ENCODE assay signal across 8 mouse cellular contexts in genomic region chr1:58585373-58586170, GRCm38 (mm10). TPM values are rescaled to one million over a fixed set of nuclear protein-coding genes. Genes with fewer than 3 reads are reported as not detected.
DNase-seq lines count a peak whose midpoint lies in the region; ATAC-seq and TF ChIP-seq lines count a peak whose summit lies in the region.

No protein-coding gene starts in this region.

- no peak for TF ChIP-seq POLR2A in heart, adult 2 months (IDR thresholded peaks at IDR 0.05; ENCODE audit: insufficient read depth, low read depth, low read length)

- H3K9ac ChIP-seq in heart, adult 2 months (ENCODE audit: low read depth, low read length) = peak overlapping the region; percentile 79
- peak overlapping the region; percentile 80 for H3K9ac ChIP-seq in forebrain, embryonic 16.5 days (replicated peaks; ENCODE audit: low read depth, low read length)

- peaks cover 2% of the 10 kb centered on the region for H3K79me2 ChIP-seq in heart, adult 2 months (replicated peaks; ENCODE audit: control insufficient read depth, insufficient read depth, low read length)

- DNase-seq in heart, adult 2 months = no peak
- DNase-seq in heart, postnatal 14 days = no peak
- peak; percentile 3 to 10 for DNase-seq in urinary bladder, postnatal 36 days (ENCODE audit: low spot score in 2 of 2)
- no peak for DNase-seq in urinary bladder, postnatal 4 days (ENCODE audit: low spot score in 2 of 2)
- DNase-seq in layer of hippocampus, postnatal 36 days = peak; percentile 24 to 37
- no peak for DNase-seq in urinary bladder, postnatal 25 days (ENCODE audit: low spot score)

- TF ChIP-seq CTCF in heart, adult 2 months (IDR thresholded peaks at IDR 0.05) = no peak

- no peaks in the 10 kb centered on the region for H3K9me3 ChIP-seq in forebrain, embryonic 16.5 days (ENCODE audit: control insufficient read depth, low read length)

- H3K27me3 ChIP-seq in heart, adult 2 months (ENCODE audit: control insufficient read depth, insufficient read depth, low read length) = no peaks in the 10 kb centered on the region
- H3K27me3 ChIP-seq in forebrain, embryonic 16.5 days (replicated peaks; ENCODE audit: control insufficient read depth, insufficient read depth, low read length) = no peaks in the 10 kb centered on the region

- peaks cover 4% of the 10 kb centered on the region; the same call in 1 of the 2 replicates for H3K36me3 ChIP-seq in heart, adult 2 months (ENCODE audit: control insufficient read depth, insufficient read depth, low read length)
- H3K36me3 ChIP-seq in forebrain, embryonic 16.5 days (ENCODE audit: control insufficient read depth, insufficient read depth) = no peaks in the 10 kb centered on the region

- peaks cover 1% of the 10 kb centered on the region; the same call in 1 of the 2 replicates for H3K4me1 ChIP-seq in heart, adult 2 months (ENCODE audit: control insufficient read depth, insufficient read depth, low read length)
- H3K4me1 ChIP-seq in forebrain, embryonic 16.5 days (replicated peaks; ENCODE audit: control insufficient read depth, insufficient read depth, low read length) = peaks cover 11% of the 10 kb centered on the region

- ATAC-seq in forebrain, embryonic 16.5 days = peak; percentile 77
- ATAC-seq in megakaryocyte-erythroid progenitor cell, adult 5-6 weeks (replicated peaks; ENCODE audit: low FRiP score, low TSS enrichment, poor library complexity, severe bottlenecking) = peak; percentile 38

- TF ChIP-seq EP300 in heart, adult 2 months (IDR thresholded peaks at IDR 0.05; ENCODE audit: insufficient read depth, low read depth, low read length) = no peak

- H3K4me2 ChIP-seq in forebrain, embryonic 16.5 days (ENCODE audit: low read length) = peak overlapping the region; percentile 70

- WGBS in heart, adult 2 months = 3% methylated on average over 36 of the region's 36 CpGs
- 6% methylated on average over 36 of the region's 36 CpGs for WGBS in forebrain, embryonic 16.5 days

- H3K4me3 ChIP-seq in heart, adult 2 months = peak overlapping the region; percentile 96
- H3K4me3 ChIP-seq in forebrain, embryonic 16.5 days (replicated peaks; ENCODE audit: low read length) = peak overlapping the region; percentile 93

- peak overlapping the region; percentile 99 for H3K27ac ChIP-seq in heart, adult 2 months
- H3K27ac ChIP-seq in forebrain, embryonic 16.5 days (ENCODE audit: low read length) = 0 out of 2 replicates have a peak overlapping the region, but pooled peaks have one; percentile 29

- intact Hi-C loops in heart, adult 2 months (cut with DNase I) = loop anchor here (2.0 to 5.0 kb wide), 3 partner anchors 67 to 127 kb away; partner anchors contain the start of genes Cflar and Orc2
- intact Hi-C loops in heart, postnatal 14 days (cut with DNase I) = no loop called here

RNA-seq across cellular contexts. Expression of gene Fam126b, which starts 0.6 kb away (rescaled TPM):
- 10 to 100 TPM; 15.5 to 16.8 TPM for total RNA-seq in heart, adult 2 months (2021)
- 1.4 and 3.1 TPM in 2 replicates for polyA plus RNA-seq in heart, adult 2 months (2012; rRNA removed)
- total RNA-seq in heart, postnatal 14 days (2021) = 10 to 100 TPM in 1 of 2 experiments, 1 to 10 TPM in 1; 10.0 to 10.4 TPM
- 16.0 and 17.7 TPM in 2 replicates for polyA plus RNA-seq in forebrain, embryonic 16.5 days (2015; fragmentation: Nextera tagmentation; extraction: Ambion mirVana)
- total RNA-seq in layer of hippocampus, postnatal 36 days (2021) = 100 to 1,000 TPM; 129 to 134 TPM
- total RNA-seq in megakaryocyte-erythroid progenitor cell, adult 5-6 weeks (2014; fragmentation: Nextera tagmentation) = 21.1 and 25.1 TPM in 2 replicates
- 11.3 and 17.8 TPM in 2 replicates for total RNA-seq in megakaryocyte-erythroid progenitor cell, adult 5-6 weeks (2017)

RNA-seq across cellular contexts. Expression of gene Ndufb3, which starts 0.6 kb away (rescaled TPM):
- total RNA-seq in heart, adult 2 months (2021) = 100 to 1,000 TPM; 278 to 322 TPM
- 201 and 372 TPM in 2 replicates for polyA plus RNA-seq in heart, adult 2 months (2012; rRNA removed)
- 100 to 1,000 TPM; 239 to 247 TPM for total RNA-seq in heart, postnatal 14 days (2021)
- 161 and 165 TPM in 2 replicates for polyA plus RNA-seq in forebrain, embryonic 16.5 days (2015; fragmentation: Nextera tagmentation; extraction: Ambion mirVana)
- 100 to 1,000 TPM; 110 to 119 TPM for total RNA-seq in layer of hippocampus, postnatal 36 days (2021)
- 101 and 116 TPM in 2 replicates for total RNA-seq in megakaryocyte-erythroid progenitor cell, adult 5-6 weeks (2014; fragmentation: Nextera tagmentation)
- 107 and 113 TPM in 2 replicates for total RNA-seq in megakaryocyte-erythroid progenitor cell, adult 5-6 weeks (2017)

Comparison
In these comparisons a context has a peak if more than half of its experiments do, and no peak if none do; other contexts are left out.
1. DNase-seq: peak in urinary bladder, postnatal 36 days (2 of 2) and layer of hippocampus, postnatal 36 days (2 of 2); none in heart, adult 2 months (0 of 2), heart, postnatal 14 days (0 of 2), urinary bladder, postnatal 4 days (0 of 2) and urinary bladder, postnatal 25 days (single experiment).
2. RNA of gene Fam126b, which starts 0.6 kb away (total RNA-seq): 129 to 134 TPM in layer of hippocampus, postnatal 36 days; 11.3 to 25.1 TPM in megakaryocyte-erythroid progenitor cell, adult 5-6 weeks, 15.5 to 16.8 TPM in heart, adult 2 months and 10.0 to 10.4 TPM in heart, postnatal 14 days; every median in the first group is over 4 times any median in the second.